Mouse (Mus musculus): Measurements from ENCODE around the gene 4930518I15Rik. TPM values are rescaled to one million over a fixed set of nuclear protein-coding genes. Genes with fewer than 3 reads are reported as not detected.

4930518I15Rik gene
- polyA plus RNA-seq, 1 experiment, result not detected

DNA sequence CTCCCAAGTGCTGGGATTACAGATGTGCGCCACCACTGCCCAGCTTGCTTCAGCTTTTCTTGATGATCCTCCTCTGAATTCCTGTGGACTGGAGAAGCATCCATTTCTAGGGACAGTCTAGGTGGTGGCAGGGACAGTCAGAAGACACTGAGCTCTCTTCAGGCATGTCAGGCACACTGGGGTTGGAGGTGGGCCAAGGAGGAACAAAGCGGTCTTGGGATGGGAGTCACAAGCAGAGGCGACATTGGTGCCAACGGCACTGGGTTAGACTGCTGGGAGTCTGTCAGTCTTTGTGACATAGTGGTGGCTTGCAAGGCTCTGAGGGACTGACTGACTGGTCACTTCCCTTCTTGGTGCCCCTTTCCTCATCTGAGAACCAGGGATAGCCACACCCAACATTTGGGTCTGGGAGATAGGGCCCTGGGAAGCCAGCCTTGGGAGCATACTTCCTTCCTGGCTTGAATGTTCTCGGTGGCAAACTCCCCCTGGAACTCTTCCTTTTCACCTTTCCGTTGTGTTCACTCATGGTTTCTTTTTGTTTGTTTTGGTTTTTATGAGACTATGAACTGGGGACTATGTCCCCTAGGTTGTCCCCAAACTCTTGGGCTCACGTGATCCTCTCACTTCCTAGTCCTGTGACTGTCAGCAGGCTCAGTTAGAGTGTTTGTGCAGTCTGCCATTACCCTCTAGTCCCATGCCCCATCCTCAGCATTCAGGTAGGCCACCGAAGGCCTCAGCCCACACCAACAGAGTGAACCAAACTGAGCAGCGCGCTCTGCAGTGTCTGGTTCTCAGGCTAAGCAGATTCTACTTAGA is 26.9 kb upstream of the 4930518I15Rik start:
- 89% methylated on average over 10 of the region's 10 CpGs for WGBS
- Histone ChIP-seq H3K4me1 (ENCODE audit: control insufficient read depth, insufficient read depth, low read length) (peaks cover 3% of the 10 kb centered on the region; the same call in 1 of the 2 replicates), H3K27ac (ENCODE audit: insufficient read depth, low read depth, low read length) (no peak overlapping the region), H3K4me3 (ENCODE audit: insufficient read depth, low read depth, low read length) (no peak overlapping the region)
- TF ChIP-seq CTCF (IDR thresholded peaks at IDR 0.05; ENCODE audit: insufficient read depth, low read depth, low read length) (no peak), POLR2A (IDR thresholded peaks at IDR 0.05; ENCODE audit: insufficient read depth, low read depth, low read length) (no peak)

DNA sequence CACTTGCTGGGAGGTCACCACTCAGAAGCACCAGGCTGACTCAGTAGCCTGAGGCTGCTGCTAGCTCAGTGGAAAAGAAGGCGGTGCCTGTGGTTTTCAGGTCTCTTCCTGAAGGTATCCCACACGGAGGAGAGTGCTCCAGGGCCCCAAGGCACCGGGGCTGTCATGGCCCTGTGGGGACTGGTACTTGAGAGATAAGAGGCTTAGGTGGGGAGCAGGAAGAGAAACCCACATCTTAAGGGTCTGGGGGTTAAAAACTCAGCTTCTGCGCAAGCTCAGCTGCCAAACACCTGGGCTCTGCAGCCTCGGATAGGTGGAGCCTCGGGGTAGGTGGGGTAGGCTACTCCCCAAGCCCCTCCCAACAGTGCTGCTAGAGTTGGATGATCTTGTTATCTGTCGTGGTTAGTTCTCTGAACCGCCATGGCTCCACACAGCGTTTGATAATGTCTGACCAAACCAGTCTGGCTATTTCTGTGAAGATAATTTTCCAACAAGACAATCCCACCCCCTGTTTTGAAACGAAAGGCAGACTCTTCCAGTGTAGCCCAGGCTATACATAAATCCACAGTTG is 24.8 kb upstream of the 4930518I15Rik start:
- TF ChIP-seq POLR2A (IDR thresholded peaks at IDR 0.05; ENCODE audit: insufficient read depth, low read depth, low read length) (no peak), CTCF (IDR thresholded peaks at IDR 0.05; ENCODE audit: insufficient read depth, low read depth, low read length) (no peak)
- H3K4me3 ChIP-seq (ENCODE audit: insufficient read depth, low read depth, low read length), result no peak overlapping the region
- 58% methylated on average over 10 of the region's 10 CpGs for WGBS
- H3K4me1 ChIP-seq (ENCODE audit: control insufficient read depth, insufficient read depth, low read length), result peaks cover 3% of the 10 kb centered on the region; the same call in 1 of the 2 replicates
- H3K27ac ChIP-seq (ENCODE audit: insufficient read depth, low read depth, low read length), result no peak overlapping the region

DNA sequence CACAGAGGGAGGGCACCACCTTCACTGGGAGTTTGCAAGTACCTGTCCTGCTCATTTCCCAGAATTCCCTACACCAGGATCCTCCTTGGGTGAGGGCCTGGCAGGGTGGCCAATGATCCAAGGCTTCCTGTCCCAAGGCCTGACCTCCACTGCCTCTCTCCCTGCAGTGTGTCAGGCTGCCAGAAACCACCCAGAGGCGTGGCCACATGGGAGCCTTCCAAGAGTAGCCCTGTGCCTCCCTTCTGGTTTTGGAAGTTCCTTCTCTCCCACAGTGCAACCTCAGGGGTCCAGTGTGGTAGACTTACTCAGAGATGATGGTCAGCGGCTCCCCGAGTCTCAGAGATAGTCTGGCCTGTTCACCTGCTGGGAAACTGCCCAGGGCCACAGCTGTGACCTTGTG is 21.8 kb upstream of the 4930518I15Rik start:
- no peak overlapping the region for H3K4me3 ChIP-seq (ENCODE audit: insufficient read depth, low read depth, low read length)
- no peaks in the 10 kb centered on the region for H3K4me1 ChIP-seq (ENCODE audit: control insufficient read depth, insufficient read depth, low read length)
- TF ChIP-seq POLR2A (IDR thresholded peaks at IDR 0.05; ENCODE audit: insufficient read depth, low read depth, low read length), result no peak
- no peak for TF ChIP-seq CTCF (IDR thresholded peaks at IDR 0.05; ENCODE audit: insufficient read depth, low read depth, low read length)
- WGBS, result 82% methylated on average over 3 of the region's 3 CpGs
- H3K27ac ChIP-seq (ENCODE audit: insufficient read depth, low read depth, low read length), result no peak overlapping the region

DNA sequence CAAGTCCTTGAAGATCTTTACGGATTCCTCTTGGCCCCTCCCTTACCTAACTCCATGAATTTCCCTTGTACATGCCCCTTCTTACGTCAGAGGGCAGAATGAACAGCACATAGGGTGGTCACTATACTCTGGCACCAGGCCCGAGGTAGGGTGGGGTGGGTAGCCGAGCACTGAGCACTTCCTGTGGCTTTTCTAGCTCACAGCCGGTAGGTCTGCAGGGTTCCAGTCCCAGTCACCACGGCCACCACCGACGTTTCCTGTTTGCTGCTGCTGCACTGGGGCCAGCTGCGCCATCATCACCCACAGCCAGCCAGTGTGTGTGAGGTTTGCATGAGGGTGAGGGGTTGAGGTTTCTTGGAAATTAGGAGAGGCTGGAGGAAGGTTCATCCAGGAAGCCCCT is 20.0 kb upstream of the 4930518I15Rik start:
- H3K4me1 ChIP-seq (ENCODE audit: control insufficient read depth, insufficient read depth, low read length), result no peaks in the 10 kb centered on the region
- no peak overlapping the region for H3K27ac ChIP-seq (ENCODE audit: insufficient read depth, low read depth, low read length)
- WGBS, result 71% methylated on average over 9 of the region's 9 CpGs
- no peak overlapping the region for H3K4me3 ChIP-seq (ENCODE audit: insufficient read depth, low read depth, low read length)
- TF ChIP-seq POLR2A (IDR thresholded peaks at IDR 0.05; ENCODE audit: insufficient read depth, low read depth, low read length) (no peak), CTCF (IDR thresholded peaks at IDR 0.05; ENCODE audit: insufficient read depth, low read depth, low read length) (no peak)

DNA sequence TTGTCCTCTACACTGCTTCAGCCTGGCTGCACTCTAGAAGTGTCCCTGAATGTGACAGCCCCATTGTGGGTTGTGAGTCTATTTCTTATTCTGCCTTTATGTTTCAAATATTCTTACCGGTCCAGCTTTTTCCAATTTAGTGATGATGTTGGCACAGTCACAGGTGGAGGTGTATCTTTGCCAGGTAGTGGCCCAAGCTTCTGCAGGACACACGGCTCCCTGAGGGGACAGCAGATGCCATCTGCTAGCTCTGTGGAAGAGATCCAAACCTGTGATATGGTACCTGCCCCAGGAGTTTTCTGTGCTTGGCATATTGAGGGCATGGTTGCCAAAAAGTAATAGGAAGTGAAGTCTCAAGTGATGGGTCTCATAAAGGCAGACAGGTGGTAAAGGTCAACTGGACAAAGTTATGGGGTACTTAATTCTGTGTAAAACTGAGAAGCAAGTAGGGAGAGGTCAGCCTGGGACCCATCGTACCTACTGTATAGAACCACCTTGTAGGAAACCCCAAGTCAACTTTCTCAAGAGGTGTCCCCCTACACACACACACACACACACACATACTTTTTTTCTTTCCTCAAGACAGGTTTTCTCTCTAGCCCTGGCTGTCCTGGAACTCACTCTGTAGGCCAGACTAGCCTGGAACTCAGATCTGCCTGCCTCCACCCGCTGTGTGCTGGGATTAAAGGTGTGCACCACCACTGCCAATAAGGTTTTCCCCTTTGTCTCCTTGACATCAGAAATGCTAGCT is 17.2 kb upstream of the 4930518I15Rik start:
- Histone ChIP-seq H3K27ac (ENCODE audit: insufficient read depth, low read depth, low read length) (no peak overlapping the region), H3K4me1 (ENCODE audit: control insufficient read depth, insufficient read depth, low read length) (no peaks in the 10 kb centered on the region), H3K4me3 (ENCODE audit: insufficient read depth, low read depth, low read length) (no peak overlapping the region)
- no peak for TF ChIP-seq POLR2A (IDR thresholded peaks at IDR 0.05; ENCODE audit: insufficient read depth, low read depth, low read length)
- TF ChIP-seq CTCF (IDR thresholded peaks at IDR 0.05; ENCODE audit: insufficient read depth, low read depth, low read length), result no peak
- 95% methylated on average over 4 of the region's 4 CpGs for WGBS

DNA sequence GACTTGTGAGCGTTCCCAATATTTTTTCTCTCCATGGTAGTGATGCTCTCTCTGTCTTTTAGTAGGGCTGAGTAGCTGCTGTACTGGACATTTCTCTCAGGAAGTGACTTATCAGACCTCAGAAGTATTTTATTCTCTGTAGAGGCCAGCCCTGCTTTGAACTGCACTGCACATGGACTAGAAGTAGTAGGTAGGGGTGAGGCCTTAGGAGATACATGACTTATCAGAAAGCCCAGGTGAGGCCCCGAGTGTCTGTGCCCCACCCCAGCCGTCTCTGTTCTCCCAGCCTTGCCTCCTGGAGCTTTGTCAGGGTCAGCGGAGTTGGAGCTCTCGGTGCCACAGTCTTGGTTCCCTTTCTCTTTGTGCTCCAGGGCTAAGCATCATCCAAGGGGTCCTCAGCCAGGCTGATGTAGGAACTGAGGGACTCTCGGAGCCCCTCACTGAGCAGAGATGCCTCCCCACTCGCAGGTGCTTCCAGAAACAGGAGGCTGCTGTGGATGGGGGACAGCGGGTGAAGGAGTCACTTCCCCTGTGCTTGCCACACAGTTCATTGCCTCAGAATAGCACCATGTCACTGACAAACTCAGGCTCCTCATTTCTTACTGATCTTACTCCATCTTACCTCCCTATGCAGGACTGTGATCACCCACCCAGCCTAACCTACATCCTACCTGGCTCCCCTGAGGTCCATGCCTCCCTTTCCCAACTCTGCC is 16.5 kb upstream of the 4930518I15Rik start:
- no peaks in the 10 kb centered on the region for H3K4me1 ChIP-seq (ENCODE audit: control insufficient read depth, insufficient read depth, low read length)
- no peak overlapping the region for H3K4me3 ChIP-seq (ENCODE audit: insufficient read depth, low read depth, low read length)
- 91% methylated on average over 8 of the region's 8 CpGs for WGBS
- TF ChIP-seq CTCF (IDR thresholded peaks at IDR 0.05; ENCODE audit: insufficient read depth, low read depth, low read length), result no peak
- no peak for TF ChIP-seq POLR2A (IDR thresholded peaks at IDR 0.05; ENCODE audit: insufficient read depth, low read depth, low read length)
- no peak overlapping the region for H3K27ac ChIP-seq (ENCODE audit: insufficient read depth, low read depth, low read length)

DNA sequence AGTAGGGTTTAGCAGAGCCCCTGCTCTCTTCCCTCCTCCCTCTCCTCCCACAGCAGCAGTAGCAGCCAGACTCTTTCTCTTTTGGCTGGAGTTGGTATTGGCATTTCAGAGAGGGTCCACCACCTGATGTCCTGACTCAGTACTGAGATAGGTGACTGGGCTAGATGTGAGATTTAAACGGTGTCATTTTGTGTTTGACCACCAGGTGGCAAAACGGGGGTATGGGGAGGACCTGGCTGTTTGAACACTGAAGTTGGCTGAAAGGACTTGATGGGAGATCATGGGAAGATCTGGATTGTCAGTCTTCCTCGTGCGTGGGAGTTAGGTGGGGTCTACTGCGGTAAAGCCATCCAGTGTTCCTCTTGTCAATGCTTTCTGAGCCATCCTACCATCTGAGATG is 15.9 kb upstream of the 4930518I15Rik start:
- no peak for TF ChIP-seq CTCF (IDR thresholded peaks at IDR 0.05; ENCODE audit: insufficient read depth, low read depth, low read length)
- TF ChIP-seq POLR2A (IDR thresholded peaks at IDR 0.05; ENCODE audit: insufficient read depth, low read depth, low read length), result no peak
- no peak overlapping the region for H3K27ac ChIP-seq (ENCODE audit: insufficient read depth, low read depth, low read length)
- no peaks in the 10 kb centered on the region for H3K4me1 ChIP-seq (ENCODE audit: control insufficient read depth, insufficient read depth, low read length)
- WGBS, result 24% methylated on average over 5 of the region's 5 CpGs
- no peak overlapping the region for H3K4me3 ChIP-seq (ENCODE audit: insufficient read depth, low read depth, low read length)

DNA sequence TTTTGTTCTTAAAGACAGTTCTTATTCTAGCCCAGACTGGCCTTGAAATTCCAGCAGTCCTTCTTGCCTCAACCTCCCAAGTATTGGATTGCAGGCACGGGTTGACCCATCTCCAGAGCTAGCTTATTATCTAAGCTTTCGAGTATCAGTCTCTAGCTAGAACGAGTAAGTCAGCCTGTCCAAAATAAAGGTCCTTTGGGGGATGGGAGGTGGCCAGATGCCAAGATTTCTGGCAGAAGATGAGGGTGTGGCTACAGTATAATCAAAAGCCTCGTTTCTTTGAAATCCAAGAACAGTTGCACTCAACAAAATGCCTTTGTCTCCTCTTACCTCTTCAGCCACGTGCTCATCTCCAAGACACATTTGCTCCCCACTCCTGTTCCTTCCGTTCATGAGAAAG is 12.8 kb upstream of the 4930518I15Rik start:
- Histone ChIP-seq H3K4me1 (ENCODE audit: control insufficient read depth, insufficient read depth, low read length) (no peaks in the 10 kb centered on the region), H3K4me3 (ENCODE audit: insufficient read depth, low read depth, low read length) (no peak overlapping the region), H3K27ac (ENCODE audit: insufficient read depth, low read depth, low read length) (no peak overlapping the region)
- WGBS, result 34% methylated on average over 6 of the region's 6 CpGs
- TF ChIP-seq POLR2A (IDR thresholded peaks at IDR 0.05; ENCODE audit: insufficient read depth, low read depth, low read length) (no peak), CTCF (IDR thresholded peaks at IDR 0.05; ENCODE audit: insufficient read depth, low read depth, low read length) (no peak)

Data from olfactory bulb, adult 2 months (tissue).